Mouse (Mus musculus) right cerebral cortex, adult 2 months (tissue): ENCODE results near the gene Rnf2.

Experiments used
- DNase-seq, 2 experiments: peaks; one replicate each; pipeline ENCODE4 v3.0.0; 2021 to 2022; ENCODE audit warnings: low spot score in 2 of 2

Gene Rnf2

DNA sequence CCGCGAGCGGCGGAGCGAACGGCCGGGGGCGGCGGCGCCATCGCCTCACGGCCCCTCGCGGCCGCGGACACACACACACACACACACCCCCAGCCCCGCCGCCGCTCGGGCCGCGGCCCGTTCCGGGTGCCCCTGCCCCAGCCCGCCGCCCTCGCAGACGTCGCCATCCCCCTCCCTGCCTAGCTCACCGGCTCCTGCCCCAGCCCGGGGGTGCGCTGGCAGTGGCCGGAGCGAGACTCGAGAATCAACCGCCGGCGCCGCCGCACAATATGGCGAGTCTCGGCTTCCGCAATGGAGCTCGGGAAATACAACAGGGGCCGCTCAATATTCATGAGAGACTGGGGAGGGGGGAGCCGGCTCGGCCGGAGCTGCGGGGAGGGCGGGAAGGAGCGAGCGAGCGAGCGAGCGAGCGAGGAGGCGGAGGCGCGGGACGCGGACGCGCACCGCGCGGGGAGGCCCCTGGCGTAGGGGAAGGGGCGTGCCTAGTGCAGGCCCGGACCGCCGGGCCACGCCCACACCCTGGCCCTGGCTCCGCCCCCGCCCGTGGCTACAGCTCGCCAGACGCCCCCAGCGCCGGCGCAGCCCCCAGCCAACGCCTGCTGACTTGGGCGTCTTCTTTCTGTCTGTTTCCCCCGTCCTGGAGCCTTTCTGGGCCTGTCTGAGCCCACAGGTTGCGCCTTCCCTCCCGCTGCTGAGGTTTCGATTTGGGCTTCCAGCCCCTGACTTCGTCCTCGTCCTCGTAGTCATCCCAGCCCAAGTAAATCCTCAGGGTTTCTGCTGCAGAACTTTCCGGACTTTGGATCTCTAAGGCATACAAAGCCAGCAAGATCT is at the start of gene Rnf2:
Gene Rnf2, minus strand, starts transcription at position 425 of the 831 bp plus-strand sequence.
- DNase-seq: peak; percentile 75 to 86

DNA sequence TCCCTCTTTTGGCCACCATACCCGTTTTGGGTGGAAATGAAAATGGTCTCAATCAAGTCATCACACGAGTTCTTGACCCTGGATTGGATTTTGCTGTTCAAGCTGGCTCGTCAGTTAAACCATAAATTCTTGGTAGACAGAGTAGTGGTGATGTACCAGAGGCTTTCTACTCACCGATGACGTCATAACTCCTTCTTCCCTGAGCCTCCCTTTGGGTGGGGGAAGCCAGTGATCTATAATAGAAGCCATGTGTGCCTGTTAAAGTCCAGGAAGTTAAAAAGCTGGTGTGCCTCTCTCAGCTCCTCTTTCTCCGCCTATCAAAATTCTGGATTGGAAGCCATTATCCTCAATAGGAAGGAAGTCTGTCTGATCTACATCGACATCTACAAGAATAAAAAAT is 49.0 kb upstream of the Rnf2 start:
- no peak for DNase-seq

DNA sequence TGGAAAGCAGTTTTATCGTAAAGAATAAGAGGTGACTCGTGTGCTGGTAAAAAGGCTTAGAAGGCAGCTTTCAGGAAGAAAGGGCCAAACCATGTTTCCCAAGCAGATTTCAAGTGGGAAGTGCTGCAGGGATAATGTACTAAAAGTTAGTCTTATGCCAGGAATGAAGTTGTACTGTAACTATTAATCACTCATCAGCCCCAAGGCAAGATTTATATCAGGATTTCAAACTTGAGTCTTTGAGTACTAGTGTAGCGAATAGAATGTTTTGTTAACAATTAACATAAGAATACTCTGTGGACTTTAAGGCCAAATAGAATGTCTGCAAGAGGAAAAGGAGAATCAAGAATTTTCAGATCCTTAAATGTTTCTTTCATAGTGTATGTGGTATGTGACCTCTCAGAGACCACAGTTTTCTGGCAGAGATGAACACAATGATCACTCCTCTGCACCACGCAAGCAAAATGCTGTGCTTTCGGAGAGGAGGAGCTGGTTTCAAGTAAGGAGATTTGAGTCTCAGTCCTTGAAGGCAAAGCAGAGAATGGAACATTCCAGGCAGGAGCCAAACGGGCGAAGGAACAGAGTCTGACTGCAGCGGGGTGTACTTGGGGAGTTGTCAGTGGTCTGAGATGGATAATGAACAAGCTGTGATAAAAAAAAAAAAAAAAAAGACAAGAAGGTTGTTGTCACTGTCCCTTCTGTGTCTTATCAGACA is 48.3 kb upstream of the Rnf2 start:
- DNase-seq: no peak

DNA sequence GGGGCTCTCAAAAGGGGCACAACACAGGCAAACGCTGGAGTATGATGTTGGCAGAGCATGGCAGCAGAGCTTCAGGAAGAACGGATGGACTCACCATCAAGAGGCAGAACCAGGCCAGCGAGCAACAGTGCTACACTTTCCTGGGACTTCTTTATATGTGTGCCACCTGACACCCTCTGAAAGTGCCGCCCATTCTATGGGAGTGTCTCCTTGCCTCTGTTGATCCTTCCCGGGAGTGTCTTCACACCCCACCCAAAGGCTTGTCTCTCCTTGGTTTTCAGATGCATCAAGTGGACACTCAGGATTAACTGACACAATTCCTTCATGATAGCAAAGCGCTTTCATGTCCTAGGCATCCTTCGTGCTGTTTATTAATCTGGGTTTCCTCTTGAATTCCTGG is 44.8 kb upstream of the Rnf2 start:
- DNase-seq: no peak

DNA sequence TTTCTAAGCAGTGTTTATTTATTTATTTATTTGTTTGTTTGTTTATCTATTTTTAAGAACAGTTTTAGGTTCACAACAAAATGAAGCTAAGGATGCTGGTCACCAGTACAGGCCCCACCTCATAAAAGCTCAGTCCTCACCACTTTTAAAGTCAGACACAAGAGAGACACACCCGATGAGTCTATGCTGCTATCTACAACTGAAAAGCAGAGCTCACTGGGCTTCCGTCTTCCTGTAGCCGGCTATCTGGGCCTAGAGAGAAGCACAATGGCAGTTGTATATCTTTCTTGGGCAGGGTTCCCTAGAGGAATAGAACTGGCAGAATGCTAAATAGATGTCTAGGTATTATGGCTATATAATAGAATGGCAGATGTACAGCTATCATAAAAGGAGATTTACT is 43.8 kb upstream of the Rnf2 start:
- DNase-seq: no peak

DNA sequence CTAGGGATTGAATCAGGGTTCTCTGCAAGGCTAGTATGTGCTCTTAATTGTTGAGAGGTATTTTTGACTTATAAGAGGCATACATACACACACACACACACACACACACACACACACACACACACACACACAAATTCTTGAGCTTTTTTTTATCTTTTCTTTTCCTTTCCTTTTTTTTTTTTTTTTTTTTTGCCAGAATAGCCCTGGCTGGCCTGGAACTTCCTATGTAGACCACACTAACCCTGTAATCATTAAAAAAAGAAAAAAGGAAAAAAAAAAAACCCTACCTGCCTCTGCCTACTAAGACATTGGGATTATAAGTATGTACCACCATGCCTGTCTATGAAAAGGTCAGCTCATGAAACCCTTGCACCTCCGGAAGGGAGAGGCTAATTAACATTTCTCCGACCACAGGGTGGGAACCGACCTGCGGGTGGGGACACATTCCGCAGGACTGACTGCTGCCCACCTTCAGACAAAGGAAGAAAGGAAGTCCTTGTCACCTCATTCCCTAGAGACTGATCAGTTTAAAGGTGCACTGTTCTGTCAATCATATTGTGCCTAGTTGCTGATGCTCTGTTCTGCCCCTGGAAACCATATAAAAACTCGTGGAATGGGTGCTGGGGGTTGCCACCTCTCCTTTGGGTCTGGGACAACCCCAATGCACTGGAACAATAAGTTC is 43.2 kb upstream of the Rnf2 start:
- no peak for DNase-seq

DNA sequence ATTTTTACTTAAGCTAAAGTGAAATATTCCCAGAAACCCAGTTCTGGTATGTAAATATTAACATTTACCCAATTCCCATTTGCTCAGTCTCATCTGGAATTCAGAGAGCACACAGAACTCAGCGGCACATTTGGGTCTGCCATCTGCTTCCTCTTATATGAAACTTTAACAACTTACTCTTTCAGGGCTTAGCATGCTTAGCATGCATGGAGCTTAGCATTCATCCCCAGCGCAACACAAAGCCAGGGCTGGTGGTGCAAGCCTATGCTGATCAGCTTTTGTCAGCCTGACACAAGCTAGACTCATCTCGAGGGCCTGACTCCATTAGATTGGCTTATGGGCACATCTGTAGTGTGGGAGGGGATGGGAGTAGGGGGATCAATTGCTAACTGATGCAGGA is 25.9 kb upstream of the Rnf2 start:
- DNase-seq: no peak

DNA sequence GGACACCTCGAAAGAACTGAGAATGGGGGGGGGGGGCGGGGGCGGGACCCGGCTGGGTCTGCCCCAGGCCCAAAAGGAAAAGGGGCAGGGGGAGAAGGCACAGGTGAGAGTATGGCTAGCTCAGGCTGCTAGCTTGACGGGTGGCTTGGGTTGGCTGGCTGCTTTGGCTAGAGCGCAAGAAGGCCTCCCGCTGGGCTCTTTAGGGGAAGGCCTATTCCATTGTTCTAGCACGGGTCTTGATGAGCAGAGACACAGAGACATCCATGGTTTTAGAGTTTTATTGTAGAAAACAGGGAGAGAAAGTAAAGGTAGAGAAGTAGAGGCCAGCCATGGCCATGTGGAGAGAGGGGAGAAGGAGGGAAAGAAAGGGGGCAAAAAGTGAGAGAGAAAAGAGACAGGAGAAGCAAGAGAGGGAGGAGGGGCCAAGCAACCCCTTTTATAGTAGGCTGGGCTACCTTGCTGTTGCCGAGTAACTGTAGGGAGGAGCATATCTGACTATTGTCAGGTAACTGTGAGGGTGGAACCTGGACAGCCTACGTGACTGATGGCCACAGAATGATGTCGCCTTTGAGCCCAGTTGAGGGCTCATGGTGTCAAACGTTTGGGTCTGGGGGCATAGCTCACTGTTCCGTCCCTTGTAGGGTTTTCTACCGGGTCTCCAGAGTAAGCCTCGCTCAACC is 17.0 kb upstream of the Rnf2 start:
- DNase-seq: no peak

DNA sequence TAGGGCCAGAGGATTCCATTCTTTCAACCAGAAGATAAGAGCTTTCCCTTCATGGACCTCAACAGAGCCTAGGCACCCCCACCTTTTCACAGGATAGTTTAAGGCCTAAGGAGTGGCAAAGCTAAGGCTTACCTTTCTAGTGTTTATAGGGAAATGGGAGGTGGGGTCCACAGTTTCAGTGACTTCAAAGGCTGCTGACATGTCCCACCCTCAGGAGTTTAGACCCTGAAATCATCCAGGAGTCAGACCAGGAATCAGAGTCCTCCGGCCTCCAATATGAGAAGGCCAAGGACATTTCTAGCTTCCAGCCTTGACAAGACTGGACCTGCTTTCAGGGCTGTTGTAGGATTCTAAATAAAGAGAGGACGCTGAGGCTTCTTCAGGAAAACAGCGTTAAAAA is 16.1 kb upstream of the Rnf2 start:
- no peak for DNase-seq

DNA sequence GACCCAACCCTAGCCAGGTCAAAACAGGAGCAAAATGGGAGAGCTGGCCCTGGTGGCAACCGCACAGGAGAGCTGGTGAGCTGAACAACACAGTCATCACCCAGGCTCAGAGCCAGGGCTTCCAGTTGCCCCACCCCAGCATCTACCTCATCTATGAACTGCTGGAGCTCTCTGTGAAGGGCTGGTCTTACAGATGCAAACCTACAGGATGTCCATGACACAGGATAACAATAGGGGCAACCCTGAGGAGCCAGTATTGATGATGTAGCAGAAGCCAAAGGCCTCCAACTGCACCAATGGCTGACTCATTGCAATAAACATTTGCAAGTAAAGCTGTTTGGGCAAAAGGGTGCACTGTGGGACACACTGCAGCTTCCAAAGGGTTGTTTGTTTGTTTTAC is 15.0 kb upstream of the Rnf2 start:
- no peak for DNase-seq

DNA sequence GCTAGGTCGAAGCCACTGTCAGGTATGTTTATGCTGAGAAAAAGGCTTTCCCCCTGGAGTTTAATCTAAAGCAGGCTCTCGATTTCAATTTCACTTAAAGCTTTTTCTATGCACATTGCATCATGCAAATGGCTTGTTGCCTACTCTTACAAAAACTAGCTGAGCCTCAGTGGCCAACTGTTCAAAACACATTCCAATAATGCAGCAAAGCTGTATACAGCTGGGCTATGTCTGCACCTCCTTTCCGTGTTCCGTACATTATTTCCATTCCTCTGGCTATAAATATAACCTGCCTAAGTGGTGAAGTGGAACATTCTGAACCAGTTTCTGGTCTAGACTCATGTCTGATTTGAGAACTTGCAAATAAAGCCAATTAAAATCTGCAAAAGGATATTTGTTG is 13.4 kb upstream of the Rnf2 start:
- DNase-seq: no peak

DNA sequence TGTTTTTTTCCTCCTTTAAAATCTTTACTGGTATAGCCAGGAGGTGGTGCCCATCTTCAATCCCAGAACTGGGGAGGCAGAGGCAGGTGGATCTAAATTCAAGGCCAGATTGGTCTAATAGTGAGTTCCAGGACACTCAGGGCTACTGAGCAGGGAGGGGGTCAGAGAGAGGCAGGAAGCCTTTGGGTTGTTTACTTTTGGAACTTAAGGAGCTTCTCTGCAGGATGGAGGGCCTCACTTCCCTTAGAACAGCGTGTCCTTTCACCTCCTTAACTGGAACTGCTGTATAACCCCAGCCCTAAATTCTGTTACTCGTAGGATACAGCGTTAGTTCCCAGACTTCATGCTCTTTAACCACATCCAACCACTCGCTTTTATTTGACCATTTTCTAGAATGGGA is 10.1 kb upstream of the Rnf2 start:
- no peak for DNase-seq

DNA sequence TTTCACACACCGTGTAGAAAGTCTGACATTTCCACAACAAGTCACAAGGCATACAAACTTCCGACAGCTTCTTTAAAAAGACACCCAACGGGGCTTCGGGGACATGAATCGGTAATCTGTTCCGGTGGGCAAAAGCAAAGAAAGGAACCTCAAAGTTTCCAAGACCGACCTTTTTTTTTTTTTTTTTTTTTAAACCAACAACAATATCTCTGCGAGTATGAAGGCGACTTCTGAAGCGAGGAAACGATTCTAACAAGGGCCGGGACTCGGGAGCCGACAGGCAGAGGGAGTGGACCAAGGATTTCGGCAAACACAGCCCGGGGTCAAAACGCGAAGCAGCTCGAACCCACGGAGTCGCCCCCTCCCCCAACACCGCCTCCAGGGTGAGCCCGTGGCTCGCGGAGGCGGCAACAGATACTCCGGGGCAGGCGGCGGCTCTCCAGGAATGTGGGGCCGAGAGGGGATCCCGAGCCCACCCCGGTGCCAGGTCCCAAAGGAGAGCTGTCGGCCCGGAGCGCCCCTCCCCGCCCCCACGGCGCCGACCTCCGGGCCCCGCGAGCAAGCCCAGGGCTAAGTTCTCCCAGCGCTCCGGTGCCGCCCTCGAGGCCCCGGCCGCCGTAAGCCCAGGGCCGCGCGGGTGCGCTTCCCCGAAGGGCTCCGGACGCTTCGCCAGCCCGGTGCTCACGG is 797 bp downstream of the Rnf2 start:
- DNase-seq: peak; percentile 26 to 42

DNA sequence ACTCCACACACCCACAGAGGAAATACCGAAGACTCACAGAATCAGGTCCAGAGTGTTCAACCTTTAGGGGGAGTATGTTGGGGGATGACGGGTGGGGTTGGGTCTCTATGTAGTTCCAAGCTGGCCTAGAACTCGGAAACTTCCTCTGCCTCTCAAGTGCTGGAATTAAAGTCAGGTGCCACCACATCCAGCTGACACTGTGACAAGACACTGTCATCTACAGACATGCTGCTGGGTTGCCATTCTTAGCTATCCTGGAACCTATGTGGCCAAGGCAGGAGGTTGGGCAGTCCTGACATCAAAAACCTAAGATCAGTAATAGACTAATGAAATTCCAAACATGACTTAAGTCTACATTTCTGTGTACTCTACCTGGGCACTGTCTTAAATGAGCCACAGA is 2.4 kb downstream of the Rnf2 start:
- DNase-seq: no peak

DNA sequence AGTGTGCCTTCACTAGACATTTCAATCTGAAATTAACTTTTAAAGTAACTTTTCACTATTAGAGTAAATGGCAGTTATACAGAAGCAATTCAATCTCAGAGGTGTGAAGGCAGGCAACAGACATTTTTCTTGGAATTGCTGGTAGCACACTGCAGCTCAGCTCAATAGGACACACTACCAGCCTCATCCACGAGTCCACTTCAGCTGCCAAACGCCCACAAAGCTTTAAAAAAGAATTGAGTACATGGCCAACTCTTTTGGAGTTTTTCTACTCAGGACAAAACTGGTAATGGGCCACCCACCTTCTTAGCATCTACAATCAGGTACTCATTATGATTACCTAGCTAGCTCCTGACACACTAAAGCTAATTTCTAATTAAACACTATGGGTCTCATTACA is 2.8 kb downstream of the Rnf2 start:
- no peak for DNase-seq

DNA sequence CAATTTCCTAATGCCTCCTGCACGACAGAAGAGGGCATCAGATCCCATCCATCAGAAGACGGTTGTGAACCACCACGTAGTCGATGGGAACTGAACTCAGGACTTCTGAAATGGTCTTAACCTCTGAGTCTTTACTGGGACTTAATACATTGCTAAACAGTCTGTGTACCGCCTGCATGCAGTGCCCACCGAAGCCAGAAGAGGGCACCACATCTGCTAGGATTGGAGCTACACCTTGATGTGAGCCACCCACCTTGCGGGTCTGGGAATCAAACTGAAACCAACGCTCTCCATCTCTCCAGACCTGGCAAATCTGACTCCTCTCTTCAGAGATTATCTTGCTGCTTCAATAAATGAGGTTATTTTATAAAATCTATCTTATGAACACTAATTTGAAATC is 3.7 kb downstream of the Rnf2 start:
- DNase-seq: peak in 1 of 2 experiments; percentile 13

DNA sequence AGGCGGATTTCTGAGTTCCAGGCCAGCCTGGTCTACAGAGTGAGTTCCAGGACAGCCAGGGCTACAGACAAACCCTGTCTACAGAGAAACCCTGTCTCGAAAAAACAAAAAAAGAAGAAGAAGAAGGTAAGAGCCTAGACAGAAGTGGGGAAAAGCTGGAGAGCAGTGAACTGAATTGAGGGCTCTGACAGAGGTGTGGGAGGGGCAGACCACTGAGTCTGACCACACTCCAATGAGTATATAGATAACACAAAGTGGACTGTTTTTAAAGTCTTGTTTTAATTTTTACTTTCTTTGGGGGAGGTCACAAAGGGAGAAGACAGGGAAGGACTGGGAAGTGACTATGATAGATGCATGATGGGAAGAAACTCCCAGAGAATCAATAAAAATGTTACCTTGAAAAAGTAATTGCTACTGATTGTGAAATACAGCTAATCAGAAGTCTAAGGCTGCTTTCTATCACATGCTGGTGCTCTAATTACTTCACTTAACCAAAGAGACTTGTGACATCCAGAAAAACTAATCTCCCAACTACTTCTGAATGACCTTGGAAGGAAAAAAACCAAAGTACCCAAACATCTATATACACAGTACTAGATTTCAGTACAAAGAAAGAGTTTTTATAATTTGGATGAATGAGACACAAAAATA is 5.0 kb downstream of the Rnf2 start:
- no peak for DNase-seq

DNA sequence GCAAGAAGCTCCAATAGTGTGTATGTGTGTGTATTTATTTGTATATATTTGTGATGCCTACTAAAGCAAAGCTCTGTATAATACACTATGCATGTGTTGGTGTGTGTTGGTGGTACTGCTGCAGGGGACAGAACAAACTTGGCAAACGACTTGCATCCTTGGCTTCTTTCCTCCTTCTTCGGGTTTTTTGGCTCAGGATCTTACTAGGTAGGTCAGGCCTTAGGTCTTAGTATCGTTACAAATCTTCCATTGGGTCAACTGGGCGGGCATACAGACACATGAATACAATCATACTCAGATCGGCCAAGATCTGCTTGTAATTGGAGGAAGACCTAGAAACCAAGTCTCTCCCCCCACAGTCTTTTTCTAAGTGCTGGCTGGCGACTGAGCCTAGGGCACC is 6.0 kb downstream of the Rnf2 start:
- DNase-seq: no peak

DNA sequence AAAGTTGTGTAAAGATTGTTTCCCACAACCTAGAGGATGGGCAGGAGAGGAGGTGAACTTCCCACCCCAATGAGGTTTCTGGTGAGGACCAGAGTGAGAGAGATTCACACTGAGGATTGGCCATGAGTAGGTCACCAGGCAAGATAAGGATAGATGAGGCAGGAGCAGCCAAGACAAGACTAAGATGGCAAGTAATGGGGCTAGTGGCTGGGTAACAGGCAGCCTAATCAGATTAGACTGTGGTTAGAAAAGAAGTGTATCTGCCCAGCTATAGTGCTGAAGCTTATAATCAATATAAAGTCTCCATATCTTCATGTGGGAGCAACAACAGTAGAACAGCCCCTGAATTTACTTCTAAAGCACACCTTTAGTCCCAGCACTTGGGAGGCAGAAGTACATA is 6.9 kb downstream of the Rnf2 start:
- DNase-seq: no peak

DNA sequence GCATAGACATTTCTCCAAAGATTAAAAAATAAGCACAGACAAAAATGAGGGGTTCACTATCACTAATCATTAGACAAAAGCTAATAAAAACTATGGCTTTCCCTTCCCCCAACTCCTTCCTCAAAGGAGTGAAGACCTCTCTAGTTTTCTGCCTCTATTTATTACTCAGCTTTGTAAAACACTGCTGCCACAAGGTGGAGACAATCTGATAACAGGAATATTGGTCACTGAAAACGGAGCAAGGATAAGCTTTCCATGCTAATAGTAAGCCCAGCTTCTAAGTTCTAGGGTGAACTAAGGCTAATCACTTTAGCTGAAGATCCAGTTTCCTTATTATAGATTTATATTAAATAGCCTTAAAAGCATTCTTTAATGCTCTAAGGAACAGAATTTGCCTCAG is 8.3 kb downstream of the Rnf2 start:
- DNase-seq: no peak

DNA sequence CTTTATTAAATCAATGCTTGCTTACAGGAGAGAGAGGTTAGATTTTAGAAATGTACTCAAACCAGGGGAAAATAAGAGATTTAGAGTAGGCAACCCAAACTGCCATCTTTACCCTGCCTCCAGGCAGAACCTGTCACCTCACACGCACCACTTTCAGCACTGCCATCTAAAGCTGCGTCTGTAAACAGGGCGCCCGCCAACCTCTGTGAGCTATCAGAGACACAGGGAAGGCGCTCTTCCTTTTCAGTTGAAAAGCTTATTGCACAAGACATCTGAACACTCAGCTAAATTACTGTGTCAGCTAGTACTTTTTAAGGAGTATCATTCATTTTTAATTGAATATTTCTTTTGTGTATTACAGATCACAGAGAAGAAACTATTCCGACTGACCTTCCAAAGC is 10.9 kb downstream of the Rnf2 start:
- DNase-seq: no peak
